Mouse (Mus musculus) mouse trophoblast stem cell (cell line): ENCODE results near the gene Csta1.
"Not testable (repeated sequence)": the region's sequence is repeated elsewhere in the genome, so short reads cannot be mapped to it uniquely, and the experiment has no call there.

Experiments used
- in situ Hi-C, 2 experiments: fragments of 300-500 bp; cut with MseI, MboI; formaldehyde crosslinking; loops; 2 replicates in 1 of 2; 3 replicates in 1 of 2; pipeline ENCODE4 v1.15.1; 2025

The Csta1 gene

DNA sequence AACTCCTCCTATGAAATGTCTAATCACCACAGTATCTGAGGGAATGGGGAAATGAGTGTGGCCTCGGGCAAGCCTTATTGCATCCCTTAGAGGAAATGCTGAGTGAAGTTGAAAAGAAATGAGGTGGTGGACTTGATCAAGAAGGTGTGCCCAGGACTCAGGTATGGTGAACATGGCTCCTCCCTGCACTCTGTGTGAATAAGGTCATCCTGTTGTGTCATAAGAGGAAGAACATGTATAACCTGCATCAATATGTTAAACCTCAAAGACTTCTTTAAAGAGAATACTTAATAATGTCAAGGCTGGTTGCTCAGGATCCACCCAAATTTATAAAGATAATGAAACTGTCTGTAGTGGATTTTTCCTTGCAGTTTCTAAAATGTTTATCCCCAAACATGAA lies at the start of gene Csta1:
Gene Csta1, minus strand, starts transcription at position 101 of the 400 bp plus-strand sequence.
- in situ Hi-C loops = no loop called here

DNA sequence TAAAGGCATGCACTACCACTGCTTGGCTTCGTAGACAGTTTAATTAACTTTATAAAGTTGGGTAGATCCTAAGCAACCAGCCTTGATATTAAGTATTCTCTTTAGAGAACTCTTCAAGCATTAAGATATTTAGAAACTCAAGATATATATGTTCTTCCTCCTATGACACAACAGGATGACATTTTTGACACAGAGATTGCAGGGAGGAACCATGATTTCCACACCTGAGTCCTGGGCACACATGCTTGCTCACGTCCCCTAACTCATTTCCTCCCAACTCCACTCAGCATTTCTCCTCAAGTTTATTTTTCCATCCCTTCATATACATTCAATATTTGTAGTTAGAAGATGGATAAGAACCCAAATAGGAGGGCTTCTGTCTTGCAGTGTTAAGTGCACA lies 48.9 kb upstream of the Csta1 start:
- in situ Hi-C loops = no loop called here

GRCm38 (mm10) chr16:36176108-36176507 lies 45.1 kb upstream of the Csta1 start:
- in situ Hi-C loops = no loop called here

GRCm38 (mm10) chr16:36167841-36168240 lies 36.8 kb upstream of the Csta1 start:
- in situ Hi-C loops = not testable (repeated sequence)

DNA sequence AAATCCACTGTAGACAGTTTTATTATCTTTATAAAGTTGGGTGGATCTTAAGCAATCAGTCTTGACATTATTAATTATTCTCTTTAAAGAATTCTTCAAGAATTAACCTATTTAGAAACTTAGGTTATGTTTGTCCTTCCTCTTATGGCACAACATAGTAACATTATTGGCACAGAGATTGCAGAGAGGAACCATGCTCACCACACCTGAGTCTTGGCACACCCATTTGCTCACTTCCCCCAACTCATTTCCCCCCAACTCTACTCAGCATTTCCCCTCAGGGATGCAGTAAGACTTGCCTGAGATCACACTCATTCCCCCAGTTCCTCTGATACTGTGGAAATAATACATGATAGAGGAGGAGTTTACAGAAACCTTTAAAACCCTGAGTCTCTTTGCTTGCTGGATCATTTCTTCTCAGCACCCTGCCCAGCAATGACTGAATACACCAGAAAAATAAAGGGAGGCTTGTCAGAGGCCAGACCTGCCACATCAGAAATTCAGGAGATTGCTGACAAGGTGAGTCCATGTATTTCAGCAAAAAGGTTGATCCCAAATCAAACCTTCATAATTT lies 25.4 kb upstream of the Csta1 start, which contains the start of gene Stfa2l1:
Gene Stfa2l1, plus strand, starts transcription at position 410 of the 574 bp plus-strand sequence.
- in situ Hi-C loops = no loop called here

- in situ Hi-C loops = no loop called here
These were observed 7.2 kb upstream of the Csta1 start for GRCm38 (mm10) chr16:36138201-36138600.

DNA sequence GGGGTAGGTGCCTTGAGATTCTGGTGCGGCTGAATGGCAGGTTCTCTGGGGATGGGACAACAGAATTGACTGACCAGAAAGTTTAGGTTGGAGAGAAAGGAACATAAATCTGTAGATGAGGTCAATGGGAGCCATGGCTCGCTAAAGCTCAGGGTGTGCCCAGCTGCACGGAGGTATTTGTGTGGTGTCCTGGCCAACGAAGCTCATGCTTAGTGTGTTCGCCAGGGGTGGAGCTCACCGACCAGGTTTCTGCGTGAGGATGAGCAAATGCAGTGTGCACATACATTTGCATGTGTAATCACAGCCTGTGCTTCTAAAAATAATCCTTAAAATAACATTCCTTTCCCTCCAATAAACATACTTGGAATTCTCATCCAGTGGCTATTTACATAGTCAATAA lies 2.9 kb downstream of the Csta1 start:
- in situ Hi-C loops = no loop called here

GRCm38 (mm10) chr16:36115751-36116150 lies 15.3 kb downstream of the Csta1 start:
- in situ Hi-C loops = not testable (repeated sequence)

DNA sequence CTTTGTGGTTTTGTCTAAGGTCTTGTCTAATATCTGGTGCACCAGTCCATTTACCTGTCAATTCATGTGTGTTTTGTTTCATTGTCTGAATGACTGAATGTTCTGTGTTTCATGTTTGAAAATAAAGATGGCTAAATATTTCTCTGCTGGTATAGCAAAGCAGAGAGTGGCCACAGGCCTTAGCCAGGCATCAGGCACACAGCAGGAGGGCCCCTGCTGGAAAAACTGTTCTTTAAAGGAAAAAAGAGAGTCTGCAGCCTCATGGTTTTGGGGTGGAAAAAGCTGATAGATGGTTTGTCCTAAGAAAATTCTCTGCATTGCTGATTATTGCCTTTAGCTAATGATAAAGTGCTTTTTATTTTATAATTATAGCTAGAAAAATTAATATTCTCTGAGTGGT lies 19.6 kb downstream of the Csta1 start:
- in situ Hi-C loops = not testable (repeated sequence)

- in situ Hi-C loops = no loop called here
These were observed 28.8 kb downstream of the Csta1 start for GRCm38 (mm10) chr16:36102211-36102610.

GRCm38 (mm10) chr16:36101526-36101925 lies 29.5 kb downstream of the Csta1 start:
- in situ Hi-C loops = no loop called here

DNA sequence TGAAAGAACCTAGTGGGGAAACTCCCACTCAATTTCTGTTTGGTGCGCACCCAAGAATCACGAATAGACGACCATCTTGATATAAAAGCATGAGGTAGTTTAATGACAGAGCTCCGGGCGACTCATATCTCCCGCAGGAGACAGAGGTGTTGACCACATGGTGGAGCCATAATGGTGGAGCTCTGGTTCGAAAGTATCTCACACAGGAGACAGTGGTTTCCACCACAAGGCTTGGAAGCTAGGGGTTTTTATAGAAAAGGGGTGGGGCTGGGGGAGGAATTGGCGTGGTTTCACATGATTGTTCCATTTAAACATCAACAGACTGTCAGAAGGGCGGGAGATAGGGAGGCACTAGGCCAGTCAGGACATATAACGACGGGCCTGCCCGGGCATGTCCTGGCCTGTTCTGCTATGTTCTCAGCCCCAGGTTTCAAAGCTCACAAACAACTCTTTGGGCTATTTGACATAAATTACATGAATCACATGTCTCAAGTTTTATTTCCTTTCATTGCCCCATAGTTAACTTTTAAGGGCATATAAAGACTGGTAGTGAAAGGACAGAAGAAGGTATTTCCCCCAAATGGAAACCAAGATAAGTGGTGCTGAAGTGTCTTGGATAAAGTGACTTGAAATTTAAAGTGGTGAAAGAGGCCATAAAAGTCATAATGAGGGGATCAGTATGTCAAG lies 33.1 kb downstream of the Csta1 start:
- in situ Hi-C loops = loop anchor here (25.0 kb wide), 1 partner anchor 364 kb away; the partner anchor contains the start of gene Stfa3 (in 2 of the 2)

GRCm38 (mm10) chr16:36094079-36094478 lies 37.0 kb downstream of the Csta1 start:
- in situ Hi-C loops = loop anchor here (25.0 kb wide), 1 partner anchor 368 kb away; the partner anchor contains the start of gene Stfa3 (in 2 of the 2)

DNA sequence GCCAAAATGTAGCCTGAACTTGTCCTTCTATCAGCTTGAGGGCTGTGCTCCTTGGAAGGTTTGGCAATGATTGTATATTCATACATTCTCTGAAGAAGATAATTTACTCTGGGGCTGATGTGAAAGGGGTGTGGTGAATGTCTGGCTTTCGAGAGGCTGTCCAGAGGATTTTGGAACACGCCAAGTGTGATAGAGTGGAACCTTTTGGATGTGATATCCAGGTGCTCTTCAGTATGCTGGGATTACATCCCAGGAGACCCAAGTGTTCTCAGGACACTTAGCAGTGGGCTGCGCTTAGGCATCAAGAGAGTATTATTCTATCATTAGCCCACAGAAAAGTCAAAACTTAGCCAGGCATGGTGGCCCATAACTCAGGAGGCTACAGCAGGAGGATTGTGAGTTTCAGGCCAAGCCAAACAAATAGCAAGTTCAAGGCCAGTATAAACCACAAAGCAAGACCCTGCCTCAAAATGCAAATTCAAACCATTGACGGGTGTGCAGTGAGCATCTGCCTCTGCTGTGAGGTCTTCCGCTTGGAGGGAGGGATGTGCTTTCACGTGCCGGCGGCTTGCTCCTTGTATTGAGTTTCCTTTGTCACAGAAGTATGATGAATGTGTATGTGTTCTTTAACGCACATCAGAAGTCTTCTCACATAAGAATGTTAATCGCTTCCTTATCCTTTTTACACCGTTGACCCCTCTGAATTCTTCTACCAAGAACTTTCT lies 40.1 kb downstream of the Csta1 start:
- in situ Hi-C loops = loop anchor here (25.0 kb wide), 1 partner anchor 371 kb away; the partner anchor contains the start of gene Stfa3 (in 2 of the 2)

- in situ Hi-C loops = loop anchor here (25.0 kb wide), 1 partner anchor 372 kb away; the partner anchor contains the start of gene Stfa3 (in 2 of the 2)
These were observed 41.0 kb downstream of the Csta1 start for GRCm38 (mm10) chr16:36089850-36090616.

- in situ Hi-C loops = loop anchor here (25.0 kb wide), 1 partner anchor 373 kb away; the partner anchor contains the start of gene Stfa3 (in 2 of the 2)
These were observed 42.0 kb downstream of the Csta1 start for GRCm38 (mm10) chr16:36089065-36089464.

DNA sequence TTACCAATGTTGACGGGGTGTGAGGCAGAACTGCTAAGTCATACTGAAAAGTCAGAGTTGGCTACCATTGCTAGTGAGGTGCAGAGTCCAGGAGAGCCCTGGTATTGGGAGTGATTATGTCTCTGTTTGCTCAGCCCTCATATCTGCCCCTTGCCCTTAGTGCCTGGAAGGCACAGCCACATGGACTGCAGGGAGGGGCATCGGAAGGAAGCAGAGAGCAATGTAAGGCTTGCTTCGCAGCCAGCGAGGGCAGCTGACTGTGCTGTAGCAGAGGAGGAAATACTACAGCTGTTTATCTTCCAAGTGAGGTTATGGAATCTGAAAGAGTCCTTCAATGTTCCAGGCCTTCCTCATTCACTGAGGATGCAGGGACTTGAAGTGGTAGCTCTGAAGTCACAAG lies 43.2 kb downstream of the Csta1 start:
- in situ Hi-C loops = loop anchor here (25.0 kb wide), 1 partner anchor 374 kb away; the partner anchor contains the start of gene Stfa3 (in 2 of the 2)

- in situ Hi-C loops = loop anchor here (25.0 kb wide), 1 partner anchor 382 kb away; the partner anchor contains the start of gene Stfa3 (in 2 of the 2)
These were observed 51.1 kb downstream of the Csta1 start for GRCm38 (mm10) chr16:36079916-36080315.

DNA sequence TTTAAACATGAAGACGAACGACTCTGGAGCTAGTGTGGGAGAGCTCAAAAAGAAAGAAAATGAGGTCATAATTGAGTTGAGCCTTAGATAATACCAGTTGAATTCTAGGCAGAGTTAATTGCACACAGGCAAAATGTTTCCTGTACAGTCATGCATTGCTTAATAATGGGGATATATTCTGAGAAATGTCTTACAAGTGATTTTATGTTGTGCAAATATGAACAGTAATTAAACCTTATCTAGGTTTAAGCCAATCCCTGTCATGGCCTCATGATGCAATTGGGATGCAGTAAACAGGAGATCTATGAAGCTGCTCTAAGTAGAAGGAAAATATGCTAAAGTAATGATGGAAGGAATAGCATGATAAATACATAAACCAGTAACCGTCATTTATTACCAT lies 56.3 kb downstream of the Csta1 start:
- in situ Hi-C loops = loop anchor here (25.0 kb wide), 1 partner anchor 388 kb away; the partner anchor contains the start of gene Stfa3 (in 2 of the 2)

DNA sequence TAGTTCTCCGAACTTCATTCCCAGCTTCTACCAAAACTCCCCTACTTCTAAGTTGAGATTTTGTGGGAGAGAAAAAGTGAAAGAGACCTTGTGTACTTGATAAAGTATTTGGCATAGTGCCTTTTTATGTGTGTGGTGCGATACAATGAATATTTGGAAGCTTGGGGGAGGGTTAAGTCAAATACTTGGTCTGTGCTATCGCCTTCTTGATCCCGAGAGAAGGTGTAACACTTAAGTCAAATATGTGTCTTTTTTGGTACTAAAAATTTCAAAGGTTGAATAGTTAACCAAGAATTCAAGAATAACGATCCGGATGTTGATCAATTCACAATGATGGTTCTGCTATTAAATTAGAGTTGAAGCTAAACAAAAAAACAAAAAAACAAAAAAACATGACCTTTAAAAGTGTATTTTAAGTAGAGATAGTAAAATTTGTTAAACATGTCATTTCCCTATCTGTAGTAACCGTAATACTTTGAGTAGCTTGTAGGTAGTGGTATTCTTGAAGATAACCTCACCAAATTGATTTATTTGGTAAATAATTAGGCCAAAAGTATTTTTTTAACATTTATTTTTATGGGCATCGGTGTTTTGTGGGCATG lies 58.5 kb downstream of the Csta1 start:
- in situ Hi-C loops = no loop called here
